Mouse (Mus musculus): ENCODE measurements around the gene Fbxo24.
A peak's percentile ranks its signal among the peaks of the same experiment; 100 is the strongest.

Fbxo24 gene

DNA sequence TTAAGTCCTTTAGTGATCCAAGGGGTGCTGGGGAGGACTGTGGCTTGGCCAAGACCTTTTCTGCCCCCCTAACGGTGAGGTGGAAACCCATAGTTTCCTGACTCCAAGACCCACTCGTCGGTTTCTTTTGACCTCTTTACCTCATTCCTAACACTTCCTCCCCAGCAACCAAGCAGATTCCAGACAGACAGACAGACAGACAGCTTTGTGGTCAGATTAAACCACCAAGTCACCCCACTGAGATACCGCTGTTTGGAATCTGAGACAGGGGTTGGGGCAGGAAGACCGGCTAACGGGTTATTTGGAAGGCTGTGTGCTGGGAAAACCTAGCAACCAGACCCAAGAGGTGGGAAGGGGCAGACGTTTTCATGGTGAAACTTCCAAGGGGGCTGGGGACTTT lies 58.6 kb downstream of the Fbxo24 start:
- no peaks in the 10 kb centered on the region for H3K36me3 ChIP-seq (ENCODE audit: control insufficient read depth, insufficient read depth, low read length, poor library complexity, severe bottlenecking)
- DNase-seq (ENCODE audit: low read depth, low spot score): no peak
- H3K27me3 ChIP-seq (ENCODE audit: control insufficient read depth, insufficient read depth, low read length, poor library complexity, severe bottlenecking): no peaks in the 10 kb centered on the region

DNA sequence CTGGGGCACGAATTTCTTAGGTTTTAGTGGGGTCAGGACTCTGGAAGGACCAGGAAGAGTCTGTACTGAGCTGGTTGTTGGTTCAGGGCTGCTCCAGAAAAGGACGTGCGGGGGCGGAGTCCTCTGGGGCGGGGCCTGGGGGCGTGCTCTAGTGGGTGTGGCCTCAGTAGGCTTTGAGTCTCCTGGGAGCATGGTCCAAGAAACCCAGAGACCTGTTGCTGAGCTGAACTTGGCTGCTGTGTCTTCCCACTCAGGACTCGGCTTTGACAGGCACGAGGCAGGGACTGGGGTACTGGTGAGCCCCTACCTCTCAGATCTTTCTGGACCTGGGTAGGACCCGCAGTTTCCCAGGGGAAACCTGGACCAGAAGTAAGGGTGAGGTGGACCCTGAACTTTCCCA lies 59.1 kb downstream of the Fbxo24 start, which contains the start of gene Tfr2:
Gene Tfr2, plus strand, starts transcription at position 176 of the 400 bp plus-strand sequence.
- Histone ChIP-seq H3K27me3 (ENCODE audit: control insufficient read depth, insufficient read depth, low read length, poor library complexity, severe bottlenecking) (no peaks in the 10 kb centered on the region), H3K36me3 (ENCODE audit: control insufficient read depth, insufficient read depth, low read length, poor library complexity, severe bottlenecking) (no peaks in the 10 kb centered on the region)
- peak; percentile 76 for DNase-seq (ENCODE audit: low read depth, low spot score)

DNA sequence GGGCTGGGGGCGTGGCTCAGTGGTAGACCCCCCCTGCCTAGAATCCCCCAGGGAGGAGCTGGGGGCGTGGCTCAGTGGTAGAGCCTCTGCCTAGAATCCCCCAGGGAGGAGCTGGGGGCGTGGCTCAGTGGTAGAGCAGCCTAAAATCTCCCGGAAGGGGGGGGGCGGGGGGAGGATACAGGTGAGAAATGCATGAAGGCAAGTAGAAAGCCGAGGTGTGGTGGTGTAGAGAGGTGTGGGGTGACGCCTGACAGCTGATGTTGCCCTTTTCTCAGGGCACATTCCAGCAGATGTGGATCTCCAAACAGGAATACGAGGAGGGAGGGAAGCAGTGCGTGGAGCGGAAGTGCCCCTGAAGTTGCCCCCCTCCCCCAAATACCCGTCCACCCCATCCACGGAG lies 59.8 kb downstream of the Fbxo24 start:
- H3K27me3 ChIP-seq (ENCODE audit: control insufficient read depth, insufficient read depth, low read length, poor library complexity, severe bottlenecking): no peaks in the 10 kb centered on the region
- peak; percentile 50 for DNase-seq (ENCODE audit: low read depth, low spot score)
- H3K36me3 ChIP-seq (ENCODE audit: control insufficient read depth, insufficient read depth, low read length, poor library complexity, severe bottlenecking): no peaks in the 10 kb centered on the region

DNA sequence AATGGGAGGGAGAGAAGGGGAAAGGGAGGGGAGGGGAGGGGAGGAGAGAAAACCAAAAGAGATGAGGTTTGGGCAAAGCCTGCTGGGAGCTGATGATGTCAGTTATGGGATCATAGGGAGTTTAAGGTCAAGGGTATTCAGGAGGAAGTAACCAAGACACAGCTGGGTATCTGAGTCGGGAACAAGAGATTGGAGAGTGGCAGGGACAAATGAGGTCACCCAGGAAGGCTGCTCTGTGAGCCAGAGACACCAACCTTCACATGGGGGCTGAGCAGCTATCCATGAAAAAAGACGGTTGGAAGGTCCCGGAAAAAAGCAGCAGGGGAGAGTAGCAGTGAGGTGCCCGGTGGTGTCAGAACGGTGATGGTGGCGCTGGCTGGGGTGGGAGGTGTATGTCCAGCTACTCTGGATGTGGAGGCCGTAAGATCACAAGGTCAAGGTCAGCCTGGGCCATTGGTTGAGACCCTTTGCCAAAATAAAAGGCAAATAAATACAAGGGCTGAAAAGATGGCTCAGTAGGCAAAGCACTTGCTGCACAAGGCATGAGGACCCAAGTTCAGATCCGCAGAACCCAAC lies 60.5 kb downstream of the Fbxo24 start:
- H3K27me3 ChIP-seq (ENCODE audit: control insufficient read depth, insufficient read depth, low read length, poor library complexity, severe bottlenecking): no peaks in the 10 kb centered on the region
- H3K36me3 ChIP-seq (ENCODE audit: control insufficient read depth, insufficient read depth, low read length, poor library complexity, severe bottlenecking): no peaks in the 10 kb centered on the region
- DNase-seq (ENCODE audit: low read depth, low spot score): no peak

DNA sequence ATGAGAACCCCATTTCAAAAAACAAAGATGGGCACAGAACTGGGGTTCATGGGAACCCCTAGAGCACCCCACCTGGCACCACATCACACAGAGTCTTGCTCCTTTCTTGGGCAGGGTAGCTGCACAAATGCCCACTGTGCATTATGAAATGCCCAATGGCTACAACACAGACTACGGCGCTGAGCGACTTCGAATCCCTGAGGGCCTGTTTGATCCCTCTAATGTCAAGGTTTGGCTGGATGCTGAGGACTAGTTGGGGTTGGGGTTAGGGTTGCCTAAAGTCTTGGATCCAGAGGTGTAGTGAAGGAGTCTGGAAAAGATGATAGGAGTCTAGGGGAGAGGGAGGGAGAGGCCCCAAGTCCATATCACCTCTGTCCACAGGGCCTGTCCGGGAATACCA lies 62.4 kb downstream of the Fbxo24 start:
- Histone ChIP-seq H3K27me3 (ENCODE audit: control insufficient read depth, insufficient read depth, low read length, poor library complexity, severe bottlenecking) (no peaks in the 10 kb centered on the region), H3K36me3 (ENCODE audit: control insufficient read depth, insufficient read depth, low read length, poor library complexity, severe bottlenecking) (no peaks in the 10 kb centered on the region)
- no peak for DNase-seq (ENCODE audit: low read depth, low spot score)

DNA sequence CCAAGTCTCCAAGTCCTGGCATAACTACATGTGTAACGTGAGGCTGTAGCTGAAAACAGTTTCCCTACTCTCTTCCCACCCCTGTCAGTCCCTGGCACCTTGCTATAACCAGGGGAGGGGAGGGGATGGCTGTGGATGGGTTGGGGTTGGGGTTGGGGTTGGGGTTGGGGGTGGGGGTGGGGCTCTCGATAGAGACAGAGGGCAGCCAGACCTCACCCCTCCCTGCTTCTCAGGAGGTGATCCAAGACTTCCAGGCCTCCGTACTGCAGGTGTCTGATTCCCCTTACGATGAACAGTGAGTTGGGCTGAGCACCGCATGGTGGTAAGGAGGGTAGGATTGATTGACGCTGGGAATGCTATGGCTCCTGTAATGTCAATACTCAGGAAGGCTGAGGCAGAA lies 63.1 kb downstream of the Fbxo24 start:
- DNase-seq (ENCODE audit: low read depth, low spot score): no peak
- Histone ChIP-seq H3K27me3 (ENCODE audit: control insufficient read depth, insufficient read depth, low read length, poor library complexity, severe bottlenecking) (no peaks in the 10 kb centered on the region), H3K36me3 (ENCODE audit: control insufficient read depth, insufficient read depth, low read length, poor library complexity, severe bottlenecking) (no peaks in the 10 kb centered on the region)

DNA sequence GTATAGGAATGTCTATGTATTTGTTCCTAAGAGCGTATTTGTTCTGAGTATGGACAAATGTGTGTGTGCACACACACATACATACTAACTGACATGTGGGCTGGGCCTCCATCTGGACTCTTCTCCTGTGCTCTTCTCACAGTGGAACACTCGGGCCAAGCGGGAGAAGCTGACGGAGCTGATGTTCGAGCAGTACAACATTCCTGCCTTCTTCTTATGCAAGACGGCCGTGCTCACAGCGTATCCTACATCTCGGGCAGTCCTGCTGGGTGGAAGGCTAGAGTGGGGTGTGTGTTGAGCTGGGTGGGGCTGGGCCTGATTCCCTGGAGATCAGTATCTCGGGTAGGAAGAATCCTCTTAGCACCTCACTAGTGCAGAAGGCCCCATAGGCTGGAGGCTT lies 65.8 kb downstream of the Fbxo24 start:
- peaks cover 2% of the 10 kb centered on the region for H3K27me3 ChIP-seq (ENCODE audit: control insufficient read depth, insufficient read depth, low read length, poor library complexity, severe bottlenecking)
- DNase-seq (ENCODE audit: low read depth, low spot score): no peak
- H3K36me3 ChIP-seq (ENCODE audit: control insufficient read depth, insufficient read depth, low read length, poor library complexity, severe bottlenecking): no peaks in the 10 kb centered on the region
